ENCODE assay signal across 8 mouse cellular contexts in the genomic region with DNA sequence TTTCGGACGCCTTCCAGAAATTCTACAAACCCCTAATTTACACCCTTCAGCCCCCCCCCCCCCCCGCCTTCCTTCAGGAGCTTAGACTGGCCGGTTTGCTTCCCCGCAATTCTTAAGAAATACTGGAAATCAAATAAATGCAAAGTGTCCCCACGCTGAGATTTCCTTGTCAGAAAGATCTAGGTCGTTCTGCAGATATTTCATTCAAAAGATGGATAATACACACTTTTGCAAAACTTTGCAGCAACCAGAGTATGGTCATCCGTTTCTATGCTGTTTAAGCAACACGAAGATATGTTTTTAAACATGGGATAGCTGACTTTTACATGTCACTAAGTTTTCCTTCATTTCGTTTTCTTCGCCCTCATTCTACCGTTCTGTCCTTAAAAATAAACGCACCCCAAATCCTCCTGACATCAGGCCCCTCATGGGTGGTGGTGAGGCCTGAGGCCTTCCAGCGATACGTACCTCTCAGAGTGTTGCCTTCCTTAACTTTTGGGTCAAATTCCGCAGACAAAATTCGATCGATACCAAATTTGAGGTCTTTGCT. TPM values are rescaled to one million over a fixed set of nuclear protein-coding genes. Genes with fewer than 3 reads are reported as not detected.
DNase-seq lines count a peak whose midpoint lies in the region; ATAC-seq and TF ChIP-seq lines count a peak whose summit lies in the region.

No protein-coding gene starts in this region.

- ATAC-seq in kidney, embryonic 16.5 days (ENCODE audit: low FRiP score, low TSS enrichment), result no peak
- no peak for ATAC-seq in hindbrain, embryonic 14.5 days (ENCODE audit: low FRiP score)
- ATAC-seq in midbrain, embryonic 14.5 days (ENCODE audit: low FRiP score, low TSS enrichment), result no peak

- no peaks in the 10 kb centered on the region for H3K9me3 ChIP-seq in kidney, embryonic 16.5 days (ENCODE audit: low read length)
- H3K9me3 ChIP-seq in hindbrain, embryonic 14.5 days (ENCODE audit: control insufficient read depth, low read length), result no peaks in the 10 kb centered on the region
- no peaks in the 10 kb centered on the region for H3K9me3 ChIP-seq in midbrain, embryonic 14.5 days (ENCODE audit: control insufficient read depth, low read length)

- peak overlapping the region; percentile 60 for H3K4me3 ChIP-seq in kidney, embryonic 16.5 days (ENCODE audit: low read length)
- peak overlapping the region; percentile 30 for H3K4me3 ChIP-seq in hindbrain, embryonic 14.5 days (replicated peaks; ENCODE audit: low read length)
- H3K4me3 ChIP-seq in midbrain, embryonic 14.5 days (replicated peaks; ENCODE audit: low read depth, low read length), result peak overlapping the region; percentile 39

- TF ChIP-seq POLR2A in brain, embryonic 14.5 days (IDR thresholded peaks at IDR 0.05; ENCODE audit: borderline replicate concordance, extremely low read depth, insufficient read depth, insufficient read length, poor library complexity, severe bottlenecking), result no peak

- H3K4me2 ChIP-seq in kidney, embryonic 16.5 days (replicated peaks; ENCODE audit: low read depth, low read length), result peak overlapping the region; percentile 87
- peak overlapping the region; percentile 51 for H3K4me2 ChIP-seq in hindbrain, embryonic 14.5 days (replicated peaks)
- peak overlapping the region; percentile 62 for H3K4me2 ChIP-seq in midbrain, embryonic 14.5 days (ENCODE audit: low read length)

- peak overlapping the region; percentile 69 for H3K9ac ChIP-seq in kidney, embryonic 16.5 days (replicated peaks; ENCODE audit: low read length)
- 0 out of 2 replicates have a peak overlapping the region, but pooled peaks have one; percentile 18 for H3K9ac ChIP-seq in hindbrain, embryonic 14.5 days
- H3K9ac ChIP-seq in midbrain, embryonic 14.5 days (replicated peaks; ENCODE audit: low read length), result peak overlapping the region; percentile 31; the same call in 1 of the 2 replicates

- no peaks in the 10 kb centered on the region for H3K36me3 ChIP-seq in kidney, embryonic 16.5 days (ENCODE audit: insufficient read depth, low read length)
- H3K36me3 ChIP-seq in hindbrain, embryonic 14.5 days (replicated peaks; ENCODE audit: control insufficient read depth, insufficient read depth), result no peaks in the 10 kb centered on the region
- no peaks in the 10 kb centered on the region for H3K36me3 ChIP-seq in midbrain, embryonic 14.5 days (ENCODE audit: control insufficient read depth, insufficient read depth, low read length)

- H3K4me1 ChIP-seq in kidney, embryonic 16.5 days (ENCODE audit: insufficient read depth, low read length), result peaks cover 28% of the 10 kb centered on the region
- H3K4me1 ChIP-seq in hindbrain, embryonic 14.5 days (replicated peaks; ENCODE audit: control insufficient read depth, insufficient read depth, low read length), result peaks cover 8% of the 10 kb centered on the region; the same call in 1 of the 2 replicates
- peaks cover 17% of the 10 kb centered on the region for H3K4me1 ChIP-seq in midbrain, embryonic 14.5 days (ENCODE audit: control insufficient read depth, insufficient read depth, low read length)

- no peak for TF ChIP-seq CTCF in brain, embryonic 14.5 days (IDR thresholded peaks at IDR 0.05; ENCODE audit: borderline replicate concordance, extremely low read depth, insufficient read depth, insufficient read length)

- peaks cover 87% of the 10 kb centered on the region for H3K27me3 ChIP-seq in kidney, embryonic 16.5 days (ENCODE audit: insufficient read depth, low read length)
- peaks cover 90% of the 10 kb centered on the region for H3K27me3 ChIP-seq in hindbrain, embryonic 14.5 days (ENCODE audit: control insufficient read depth, insufficient read depth, low read length)
- H3K27me3 ChIP-seq in midbrain, embryonic 14.5 days (ENCODE audit: control insufficient read depth, insufficient read depth, low read length), result peaks cover 88% of the 10 kb centered on the region

- no peak for DNase-seq in kidney, adult 8-10 months
- peak; percentile 50 for DNase-seq in brain, embryonic 14.5 days (ENCODE audit: low read depth)
- DNase-seq in hindbrain, embryonic 14.5 days (ENCODE audit: low spot score), result no peak
- peak; percentile 44 for DNase-seq in midbrain, embryonic 14.5 days
- no peak for DNase-seq in T-cell, adult 2 months (ENCODE audit: low spot score)
- DNase-seq in urinary bladder, adult 18-20 months (ENCODE audit: low spot score in 2 of 2), result no peak
- no peak for DNase-seq in kidney, adult 18-20 months

- 2% methylated on average over 18 of the region's 18 CpGs for WGBS in kidney, embryonic 16.5 days
- WGBS in hindbrain, embryonic 14.5 days, result 2% methylated on average over 18 of the region's 18 CpGs
- WGBS in midbrain, embryonic 14.5 days, result 2% methylated on average over 18 of the region's 18 CpGs

- H3K27ac ChIP-seq in kidney, embryonic 16.5 days (ENCODE audit: low read length), result peak overlapping the region; percentile 86
- no peak overlapping the region for H3K27ac ChIP-seq in hindbrain, embryonic 14.5 days
- H3K27ac ChIP-seq in midbrain, embryonic 14.5 days (replicated peaks; ENCODE audit: low read depth, low read length), result no peak overlapping the region

RNA-seq across cellular contexts. Expression of a gene that starts 1.3 kb away (rescaled TPM):
- 12.8 and 13.2 TPM in 2 replicates for polyA plus RNA-seq in kidney, embryonic 16.5 days (2015; fragmentation: Nextera tagmentation; extraction: Ambion mirVana)
- polyA plus RNA-seq in brain, embryonic 14.5 days (2012; rRNA removed), result 0.92 and 2.0 TPM in 2 replicates
- polyA plus RNA-seq in hindbrain, embryonic 14.5 days (2014; fragmentation: Nextera tagmentation; extraction: Ambion mirVana), result 2.0 and 2.8 TPM in 2 replicates
- 0.35 and 1.2 TPM in 2 replicates for polyA plus RNA-seq in midbrain, embryonic 14.5 days (2014; fragmentation: Nextera tagmentation; extraction: Ambion mirVana)

Comparison
In these comparisons a context has a peak if more than half of its experiments do, and no peak if none do; other contexts are left out.
1. H3K9ac ChIP-seq: peak in every context shown above with its lines; median percentile 69 in kidney, embryonic 16.5 days; 31 in midbrain, embryonic 14.5 days; 18 in hindbrain, embryonic 14.5 days.
2. DNase-seq: peak in brain, embryonic 14.5 days (single experiment) and midbrain, embryonic 14.5 days (single experiment); none in kidney, adult 8-10 months (0 of 2), hindbrain, embryonic 14.5 days (single experiment), T-cell, adult 2 months (single experiment), urinary bladder, adult 18-20 months (0 of 2) and kidney, adult 18-20 months (single experiment).
3. Peak in every context shown above with its lines, with median percentiles within 50 percentile points of each other: H3K4me2 ChIP-seq and H3K4me3 ChIP-seq.